Mouse (Mus musculus): Measurements from ENCODE around the gene Glycam1. TPM values are rescaled to one million over a fixed set of nuclear protein-coding genes. Genes with fewer than 3 reads are reported as not detected.
"Not testable (repeated sequence)": the region's sequence is repeated elsewhere in the genome, so short reads cannot be mapped to it uniquely, and the experiment has no call there.

Gene Glycam1
- total RNA-seq (2021) = not detected
- long read RNA-seq, experiment 1 = 0 reads
- long read RNA-seq, experiment 2 = 0 reads

- DNase-seq = no peak
Observed at GRCm38 (mm10) chr15:103564981-103565380, at the start of gene Glycam1. Glycam1 (minus strand) TSS chr15:103565081.

GRCm38 (mm10) chr15:103604481-103604880 lies 39.6 kb upstream of the Glycam1 start:
- no peak for DNase-seq

DNA sequence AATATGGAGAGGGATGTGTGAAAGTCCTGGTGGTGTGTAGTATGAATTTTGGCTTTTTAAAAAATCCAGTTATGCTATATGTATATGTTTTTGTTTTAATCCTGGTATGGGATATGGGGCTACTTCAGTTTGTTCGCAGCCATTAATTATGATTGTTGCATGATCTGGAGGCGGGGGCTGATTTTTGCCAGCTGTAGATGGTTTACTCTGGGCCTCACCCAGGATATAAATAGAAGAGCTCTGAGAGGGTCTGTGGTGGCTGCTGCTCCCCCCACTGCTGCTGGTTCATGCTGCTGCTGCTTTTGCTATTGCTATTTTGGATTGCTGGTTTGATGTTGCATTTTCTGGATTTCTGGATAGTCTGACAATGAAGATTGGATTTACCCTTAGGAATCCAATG lies 25.9 kb upstream of the Glycam1 start:
- DNase-seq = no peak

DNA sequence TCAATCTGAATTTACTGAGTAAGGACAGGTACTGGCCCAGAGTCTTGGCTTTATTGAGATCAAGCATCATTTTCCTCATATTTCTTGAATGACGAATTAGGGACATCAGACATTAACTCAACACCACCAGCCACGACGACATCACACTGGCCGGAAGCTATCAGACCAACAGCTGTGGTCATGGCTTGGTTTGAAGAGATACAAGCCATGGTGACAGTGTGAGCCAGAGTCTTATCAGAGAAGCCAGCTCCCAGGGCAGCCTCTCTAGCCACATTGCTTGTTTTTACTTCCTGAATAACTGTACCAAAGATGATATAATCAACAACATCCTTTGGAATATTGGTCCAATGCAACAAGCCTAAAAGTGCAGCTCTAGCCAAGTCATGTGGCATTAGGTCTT lies 22.9 kb upstream of the Glycam1 start:
- not testable (repeated sequence) for DNase-seq

DNA sequence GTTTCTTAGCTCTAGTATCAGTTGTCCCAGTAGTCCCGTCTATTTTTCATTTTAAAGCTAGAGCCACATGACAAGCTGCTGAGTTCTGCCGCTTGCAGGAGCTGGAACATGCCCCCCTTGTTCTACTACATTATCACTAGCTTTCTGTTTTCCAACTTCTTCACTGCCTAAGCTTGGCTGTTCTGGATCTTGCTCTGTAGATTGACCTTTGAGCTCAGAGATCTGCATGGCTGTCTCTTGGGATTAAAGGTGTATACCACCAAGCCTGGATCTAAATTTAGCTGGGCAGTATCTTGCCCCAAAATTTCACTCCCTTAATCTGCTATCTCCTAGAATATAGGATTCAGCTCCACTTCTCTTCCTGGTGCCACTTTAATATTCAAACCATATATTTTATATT lies 21.0 kb upstream of the Glycam1 start:
- no peak for DNase-seq

DNA sequence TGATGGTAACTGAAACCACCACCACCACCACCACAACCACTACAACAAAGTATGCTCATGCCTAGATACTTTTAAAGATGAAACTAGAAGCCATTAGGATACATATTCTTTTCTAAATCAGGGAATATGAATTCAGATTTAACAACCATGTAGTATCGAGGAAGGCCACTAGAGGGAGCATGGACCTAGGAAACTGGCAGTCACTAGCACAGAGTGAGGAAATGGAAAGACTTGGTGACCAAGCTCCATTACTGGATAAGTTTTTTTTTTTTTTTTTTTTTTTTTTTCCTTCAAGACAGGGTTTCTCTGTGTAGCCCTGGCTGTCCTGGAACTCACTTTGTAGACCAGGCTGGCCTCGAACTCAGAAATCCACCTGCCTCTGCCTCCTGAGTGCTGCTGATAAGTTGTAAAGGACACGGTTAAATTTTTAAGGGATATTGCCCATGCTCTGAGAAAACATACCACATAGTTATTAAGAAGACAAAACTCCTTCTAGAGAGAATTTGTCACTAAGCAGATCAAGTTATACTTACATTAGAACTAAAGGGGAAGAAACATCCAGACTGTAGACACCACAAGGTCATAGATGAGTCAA lies 12.7 kb downstream of the Glycam1 start:
- no peak for DNase-seq

DNA sequence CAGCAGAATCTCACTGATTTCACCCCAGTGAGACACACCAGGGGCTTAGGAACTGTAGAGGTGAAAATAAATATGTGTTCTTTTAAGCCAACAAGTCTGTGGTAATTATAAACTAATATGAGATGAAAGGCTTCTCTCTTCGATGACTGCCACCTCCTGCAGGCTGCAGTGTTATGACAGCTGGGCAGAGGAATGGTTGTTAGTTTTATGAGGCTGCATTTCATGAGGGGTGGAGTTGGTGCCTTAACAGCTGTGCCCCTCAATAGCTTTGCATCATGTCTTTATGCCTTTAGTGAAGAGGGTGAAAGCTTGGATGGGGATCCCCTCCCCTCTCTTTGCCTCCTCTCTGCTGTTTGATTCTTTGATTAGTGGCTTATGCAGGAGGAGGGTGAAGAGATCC lies 13.8 kb downstream of the Glycam1 start:
- DNase-seq = no peak

- DNase-seq = no peak
Observed at GRCm38 (mm10) chr15:103549475-103549874, 15.4 kb downstream of the Glycam1 start.

GRCm38 (mm10) chr15:103547983-103548382 lies 16.9 kb downstream of the Glycam1 start:
- no peak for DNase-seq

DNA sequence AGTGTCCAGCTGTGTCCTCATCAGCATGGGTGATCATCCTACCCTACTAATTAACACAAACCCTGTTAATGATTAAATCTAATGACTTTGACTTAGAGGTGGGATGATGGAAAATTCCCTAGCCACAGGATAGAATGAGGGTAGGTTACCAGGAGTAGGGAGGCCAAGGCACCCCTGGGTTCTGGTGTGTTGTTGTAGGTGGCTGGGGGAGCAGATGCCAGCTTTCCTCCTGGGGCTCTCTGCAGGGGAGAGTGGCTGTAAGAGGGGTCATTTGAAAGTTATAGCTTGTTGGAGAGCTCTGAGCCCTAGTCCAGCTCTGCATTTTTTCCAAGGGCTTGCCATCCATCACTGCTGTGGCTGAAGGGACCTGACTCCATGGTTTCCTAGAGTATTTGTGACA lies 22.4 kb downstream of the Glycam1 start:
- no peak for DNase-seq

DNA sequence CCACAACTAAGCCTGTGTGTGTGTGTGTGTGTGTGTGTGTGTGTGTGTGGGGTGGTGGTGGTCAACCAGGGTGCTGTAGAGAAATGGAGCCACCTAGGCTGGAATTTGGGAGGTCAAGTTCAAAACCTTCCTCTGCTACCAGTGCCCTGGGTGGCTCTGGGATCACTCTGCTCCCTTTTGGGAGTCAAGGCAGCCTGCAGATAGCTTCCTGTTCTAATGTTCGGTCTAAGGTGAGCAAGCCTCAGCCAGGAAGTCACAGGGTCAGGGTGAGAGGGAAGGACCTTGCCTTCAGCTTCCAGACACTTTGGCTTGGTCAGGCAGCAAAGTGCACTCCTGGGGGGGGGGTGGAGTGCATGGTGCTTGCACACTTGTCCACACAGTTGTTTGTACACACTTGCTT lies 24.2 kb downstream of the Glycam1 start:
- no peak for DNase-seq

GRCm38 (mm10) chr15:103539259-103539658 lies 25.6 kb downstream of the Glycam1 start:
- no peak for DNase-seq

DNA sequence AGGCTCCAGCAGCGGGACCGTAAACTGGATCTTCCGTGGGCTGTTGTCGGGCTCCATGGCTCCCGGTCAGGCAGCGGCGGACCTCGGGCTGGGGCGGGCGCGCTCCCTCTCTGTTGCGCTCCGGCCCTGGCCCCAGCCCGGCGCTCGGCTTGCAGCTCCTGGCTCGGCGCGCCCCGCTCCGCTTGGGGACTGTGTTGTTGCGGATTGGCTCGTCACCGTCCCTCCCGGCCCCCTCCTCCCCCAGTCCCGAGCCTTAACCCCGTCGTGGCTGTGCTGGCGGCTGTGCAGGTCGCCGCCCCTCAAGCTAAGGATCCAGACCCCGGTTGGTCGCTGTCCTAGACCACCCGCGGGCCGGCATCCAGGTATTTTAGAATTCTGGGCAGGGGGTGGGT lies 27.1 kb downstream of the Glycam1 start, which contains the start of gene Ppp1r1a:
Ppp1r1a (minus strand) TSS at position 182 of the 392 bp plus-strand sequence.
- peak; percentile 58 for DNase-seq

DNA sequence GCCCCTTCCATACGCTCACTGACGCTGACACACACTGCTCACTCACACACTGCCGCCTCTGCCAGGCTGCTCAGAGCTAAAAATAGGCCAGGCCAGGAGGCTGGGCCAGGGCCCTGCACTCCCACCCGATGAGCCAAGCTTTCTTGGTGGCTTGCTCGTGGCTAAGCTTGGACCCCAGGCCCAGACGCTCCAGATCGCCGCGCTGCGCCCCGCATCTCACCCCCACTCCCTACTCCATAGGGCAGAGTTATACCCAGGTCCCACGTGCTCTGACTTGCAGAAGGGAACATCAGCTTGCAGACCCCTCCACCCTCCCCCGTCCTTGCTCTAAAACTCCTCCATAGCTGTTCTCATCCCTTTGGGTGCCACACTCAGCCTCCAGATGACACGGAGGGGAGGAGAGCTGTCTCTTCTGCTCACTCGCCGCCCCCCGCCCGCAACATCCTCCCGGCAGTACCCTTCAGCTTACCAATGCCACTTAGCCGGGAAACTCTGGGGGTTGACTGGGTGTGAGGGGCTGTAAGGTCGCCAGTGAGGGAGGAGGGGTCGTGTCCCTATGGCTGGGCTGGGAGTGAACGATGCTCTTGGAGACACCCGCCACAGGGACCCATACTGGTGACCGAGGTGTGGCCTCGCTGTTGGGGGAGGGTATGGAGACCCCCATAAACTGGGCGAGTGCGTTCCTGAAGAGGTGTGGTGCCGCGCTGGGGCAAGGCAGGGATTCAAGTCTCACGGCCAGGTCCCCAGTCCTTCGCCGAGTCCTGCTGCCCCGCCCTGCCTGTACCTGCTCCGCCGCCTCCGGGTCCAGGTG lies 27.7 kb downstream of the Glycam1 start:
- peak; percentile 42 for DNase-seq

- DNase-seq = no peak
Observed at GRCm38 (mm10) chr15:103536456-103536855, 28.4 kb downstream of the Glycam1 start.

GRCm38 (mm10) chr15:103535786-103536185 lies 29.1 kb downstream of the Glycam1 start:
- no peak for DNase-seq

- DNase-seq = no peak
Observed at GRCm38 (mm10) chr15:103535030-103535429, 29.9 kb downstream of the Glycam1 start.

DNA sequence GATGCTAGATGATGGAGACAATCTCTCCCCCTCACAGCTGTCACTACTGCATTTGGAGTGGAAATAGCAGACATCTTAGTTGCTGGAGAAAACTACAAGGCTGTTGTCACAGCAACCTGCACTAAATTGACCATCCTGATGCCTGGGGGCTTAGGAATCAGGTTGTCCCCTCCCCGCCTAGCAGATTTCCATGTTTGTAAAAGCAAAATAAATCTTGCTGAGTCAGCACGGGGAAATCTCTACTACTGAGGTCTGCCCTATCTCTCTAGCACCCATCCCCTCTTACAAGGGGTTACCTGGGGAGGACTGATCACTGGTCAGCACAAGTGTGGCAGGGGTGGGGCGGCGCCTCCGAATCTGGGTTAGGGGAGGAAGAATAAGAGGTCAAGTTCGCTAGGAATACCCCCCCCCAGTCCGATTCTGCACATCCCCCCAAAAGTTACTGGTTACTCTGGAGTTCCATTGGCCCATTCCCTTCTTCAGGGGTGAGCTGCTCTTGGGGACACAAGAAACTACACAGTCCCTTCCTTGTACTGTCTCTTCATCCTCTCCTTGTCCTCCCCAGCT lies 30.7 kb downstream of the Glycam1 start:
- DNase-seq = no peak

- DNase-seq = peak; percentile 7
Observed at GRCm38 (mm10) chr15:103530372-103530771, 34.5 kb downstream of the Glycam1 start.

DNA sequence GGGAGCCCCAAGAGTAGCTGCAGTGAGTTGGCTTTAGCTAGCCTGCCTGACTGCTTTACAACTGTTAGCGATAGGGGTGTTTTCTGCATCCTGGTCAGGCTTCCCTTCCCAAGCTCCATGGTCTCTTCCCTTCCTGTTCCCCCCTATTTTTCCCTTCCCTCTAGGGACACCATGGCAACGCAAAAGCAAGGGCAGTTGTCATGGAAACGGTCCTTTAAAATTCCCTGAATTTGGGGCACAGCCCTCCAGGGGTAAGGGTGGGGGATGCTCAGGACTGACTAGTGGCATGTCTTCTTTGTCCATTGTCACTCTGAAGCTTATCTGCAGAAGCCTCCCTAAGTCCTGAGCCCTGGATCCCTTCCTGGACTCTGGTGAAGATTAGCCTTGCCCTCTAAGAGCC lies 41.7 kb downstream of the Glycam1 start:
- DNase-seq = no peak

DNA sequence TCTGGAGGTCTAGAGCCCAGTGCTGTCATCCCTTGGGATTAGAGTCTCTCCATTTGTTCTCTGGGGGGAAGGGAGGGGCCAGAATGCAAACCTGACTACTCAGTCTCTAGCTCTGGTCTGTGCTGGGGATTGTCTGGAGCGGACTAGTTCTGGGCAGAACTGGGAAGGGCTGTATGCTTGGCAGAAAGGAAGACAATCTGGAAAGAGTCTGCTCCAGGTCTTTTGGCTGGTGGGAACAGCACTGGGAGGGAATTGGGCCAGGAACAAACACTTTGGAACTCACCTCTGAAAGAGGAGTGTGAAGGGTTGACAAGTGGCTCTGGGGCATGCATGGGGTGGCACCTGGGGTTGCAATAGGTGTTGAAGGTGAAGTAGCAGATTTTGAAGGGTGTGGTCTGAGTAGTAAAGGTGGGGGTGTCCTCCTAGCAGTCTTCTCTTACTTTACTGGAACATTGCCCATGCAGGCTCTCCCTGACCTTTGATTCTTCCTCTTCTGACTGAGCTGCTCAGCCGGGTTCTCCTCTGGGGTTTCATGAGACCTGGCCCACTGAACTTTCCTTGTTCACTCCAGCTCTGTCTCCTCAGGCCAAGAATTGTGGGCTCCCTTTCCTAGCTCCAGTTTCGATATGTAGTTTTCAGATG lies 42.3 kb downstream of the Glycam1 start:
- peak; percentile 6 for DNase-seq

Measured in gastrocnemius, postnatal 25 days (tissue).